Mouse (Mus musculus): ENCODE measurements at regions not wholly inside any gene's neighbourhood (a gene's known extent, or its start where the extent isn't known, plus 50 kb on each side); places are given as distances from the start of the nearest gene placed in this dataset.

- dilution Hi-C loops (cut with MboI; ENCODE audit: extremely low pct_ligation_motif_present, extremely low pct_unique_long_range_greater_than_20kb, low sequenced_read_pairs), result no loop called here
- Histone ChIP-seq H3K79me2 (replicated peaks; ENCODE audit: control insufficient read depth, extremely low read depth, insufficient read depth, poor library complexity, severe bottlenecking) (no peaks in the 10 kb centered on the region), H3K36me3 (replicated peaks in 1 of 2; ENCODE audit: control insufficient read depth in 1 of 2, insufficient read depth in 1 of 2, low read length in 1 of 2) (no peaks in the 10 kb centered on the region), H3K4me2 (ENCODE audit: insufficient read depth, low read depth, poor library complexity, severe bottlenecking) (no peak overlapping the region), H3K9ac (ENCODE audit: insufficient read depth, low read depth) (no peak overlapping the region), H3K4me1 (ENCODE audit: control insufficient read depth in 1 of 2, insufficient read depth in 2 of 2) (peaks cover 0 to 22% of the 10 kb centered on the region in 2 experiments; a peak in 2 of 4 replicates), H3K4me3 (replicated peaks in 1 of 3; ENCODE audit: low read depth in 2 of 3, low read length in 2 of 3, poor library complexity in 1 of 3) (no peak overlapping the region), H3K27ac (ENCODE audit: insufficient read depth, low read depth) (no peak overlapping the region), H3K27me3 (replicated peaks) (no peaks in the 10 kb centered on the region), H3K9me3 (replicated peaks; ENCODE audit: low read length) (no peaks in the 10 kb centered on the region)
- in situ Hi-C loops (cut with MboI; ENCODE audit: low pct_ligation_motif_present, low pct_unique_long_range_greater_than_20kb, low sequenced_read_pairs), result no loop called here
- no peak for DNase-seq (ENCODE audit: extremely low read depth)
- TF ChIP-seq MAZ (IDR thresholded peaks at IDR 0.05; ENCODE audit: low read depth, low read length), result no peak
- TF ChIP-seq KAT2A (IDR thresholded peaks at IDR 0.05; ENCODE audit: insufficient replicate concordance, low read length), result no peak
- TF ChIP-seq UBTF (IDR thresholded peaks at IDR 0.05; ENCODE audit: low read depth, low read length), result no peak
- TF ChIP-seq EP300 (IDR thresholded peaks at IDR 0.05; ENCODE audit: low read length), result no peak
- TF ChIP-seq E2F4 (IDR thresholded peaks at IDR 0.05; ENCODE audit: insufficient replicate concordance, low read depth, low read length), result no peak
- no peak for TF ChIP-seq RCOR1 (conservative IDR thresholded peaks at IDR 0.05; ENCODE audit: low read depth, low read length)
- no peak for TF ChIP-seq SIN3A (IDR thresholded peaks at IDR 0.05; ENCODE audit: low read length)
- TF ChIP-seq CHD2 (IDR thresholded peaks at IDR 0.05; ENCODE audit: low read length), result no peak
- no peak for TF ChIP-seq TCF12 (IDR thresholded peaks at IDR 0.05; ENCODE audit: low read depth, low read length)
Observed at GRCm38 (mm10) chr1:137017642-137018041, 57.4 kb upstream of the Nr5a2 start.

GRCm38 (mm10) chr1:137010240-137010926, 50.1 kb upstream of the Nr5a2 start:
- no peak overlapping the region for H3K9ac ChIP-seq (ENCODE audit: insufficient read depth, low read depth)
- H3K4me2 ChIP-seq (ENCODE audit: insufficient read depth, low read depth, poor library complexity, severe bottlenecking), result no peak overlapping the region
- H3K79me2 ChIP-seq (replicated peaks; ENCODE audit: control insufficient read depth, extremely low read depth, insufficient read depth, poor library complexity, severe bottlenecking), result no peaks in the 10 kb centered on the region
- dilution Hi-C loops (cut with MboI; ENCODE audit: extremely low pct_ligation_motif_present, extremely low pct_unique_long_range_greater_than_20kb, low sequenced_read_pairs), result no loop called here
- in situ Hi-C loops (cut with MboI; ENCODE audit: low pct_ligation_motif_present, low pct_unique_long_range_greater_than_20kb, low sequenced_read_pairs), result no loop called here
- no peaks in the 10 kb centered on the region for H3K9me3 ChIP-seq (replicated peaks; ENCODE audit: low read length)
- no peak overlapping the region for H3K4me3 ChIP-seq (replicated peaks in 1 of 3; ENCODE audit: low read depth in 2 of 3, low read length in 2 of 3, poor library complexity in 1 of 3)
- peaks cover 0 to 4% of the 10 kb centered on the region in 2 experiments; a peak in 2 of 4 replicates for H3K4me1 ChIP-seq (ENCODE audit: control insufficient read depth in 1 of 2, insufficient read depth in 2 of 2)
- no peaks in the 10 kb centered on the region for H3K36me3 ChIP-seq (replicated peaks in 1 of 2; ENCODE audit: control insufficient read depth in 1 of 2, insufficient read depth in 1 of 2, low read length in 1 of 2)
- no peak overlapping the region for H3K27ac ChIP-seq (ENCODE audit: insufficient read depth, low read depth)
- no peak for DNase-seq (ENCODE audit: extremely low read depth)
- TF ChIP-seq RAD21 (IDR thresholded peaks at IDR 0.05; ENCODE audit: low read depth, low read length) (no peak), MAZ (IDR thresholded peaks at IDR 0.05; ENCODE audit: low read depth, low read length) (no peak), ZMIZ1 (IDR thresholded peaks at IDR 0.05; ENCODE audit: low read depth, low read length) (no peak), EP300 (IDR thresholded peaks at IDR 0.05; ENCODE audit: low read length) (no peak), ETS1 (conservative IDR thresholded peaks at IDR 0.05; ENCODE audit: low read depth, low read length) (no peak), ZNF384 (IDR thresholded peaks at IDR 0.05; ENCODE audit: low read depth, low read length) (no peak)
- no peaks in the 10 kb centered on the region for H3K27me3 ChIP-seq (replicated peaks)
